Mouse (Mus musculus): ENCODE results near the gene Pitpnm2.

The Pitpnm2 gene

DNA sequence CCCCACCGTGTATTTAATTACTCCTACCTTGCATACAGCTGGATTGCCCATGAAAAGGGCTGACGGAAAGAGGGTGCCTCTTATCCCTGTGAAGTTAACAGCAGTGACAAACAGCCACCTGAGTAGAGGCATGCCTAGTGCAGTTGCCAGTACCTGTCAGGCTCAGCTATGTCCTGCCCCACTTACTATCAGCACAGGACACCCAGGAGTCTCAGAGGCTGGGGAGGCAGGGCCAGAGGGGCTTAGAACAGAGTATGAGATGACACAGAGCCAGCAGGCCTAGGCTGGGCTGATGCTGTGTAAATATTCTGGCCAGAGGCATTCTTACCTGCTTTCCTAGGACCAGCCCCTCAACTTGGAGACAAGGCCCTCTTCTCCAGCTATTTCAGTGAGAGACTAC, 48.0 kb downstream of the Pitpnm2 start:
- no peak for DNase-seq (ENCODE audit: low spot score)

DNA sequence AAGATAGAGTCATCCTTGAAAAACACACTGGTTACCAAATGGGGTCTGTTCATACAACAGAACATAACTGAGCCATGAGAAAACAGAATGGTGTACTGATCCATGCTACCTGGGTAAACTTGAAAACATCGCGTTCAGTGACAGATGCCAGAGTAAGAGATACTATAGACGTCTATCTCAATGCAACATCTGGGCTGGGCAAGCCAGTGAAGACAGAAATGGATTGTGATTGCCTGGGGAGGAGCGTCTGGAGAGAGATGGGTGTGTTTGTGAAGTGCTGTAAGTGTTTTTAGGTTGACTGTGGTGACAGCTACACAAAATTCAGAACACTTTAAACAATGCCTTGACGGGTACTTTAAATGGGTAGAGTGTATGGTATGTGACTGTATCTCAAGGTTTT, 48.7 kb downstream of the Pitpnm2 start:
- no peak for DNase-seq (ENCODE audit: low spot score)

DNA sequence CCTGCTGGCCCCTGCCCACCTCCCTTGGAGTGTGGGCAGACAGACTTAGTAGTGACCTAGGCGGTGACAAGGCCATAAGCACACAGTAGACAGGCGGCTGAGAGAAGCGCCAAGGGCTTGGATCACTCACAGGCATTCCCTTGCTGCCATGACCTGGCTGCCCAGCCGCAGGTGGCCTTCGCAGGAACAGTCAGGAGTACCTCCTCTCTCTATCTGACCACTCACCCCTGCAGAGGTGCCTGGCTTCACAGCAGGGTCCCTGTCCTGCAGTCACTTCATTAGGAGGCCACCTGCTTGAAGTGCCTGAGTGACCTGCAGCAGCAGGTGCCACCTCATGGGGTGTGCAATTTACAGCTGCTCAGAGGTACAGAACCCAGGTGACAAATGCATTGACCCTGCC, 50.4 kb downstream of the Pitpnm2 start:
- DNase-seq (ENCODE audit: low spot score) = no peak

DNA sequence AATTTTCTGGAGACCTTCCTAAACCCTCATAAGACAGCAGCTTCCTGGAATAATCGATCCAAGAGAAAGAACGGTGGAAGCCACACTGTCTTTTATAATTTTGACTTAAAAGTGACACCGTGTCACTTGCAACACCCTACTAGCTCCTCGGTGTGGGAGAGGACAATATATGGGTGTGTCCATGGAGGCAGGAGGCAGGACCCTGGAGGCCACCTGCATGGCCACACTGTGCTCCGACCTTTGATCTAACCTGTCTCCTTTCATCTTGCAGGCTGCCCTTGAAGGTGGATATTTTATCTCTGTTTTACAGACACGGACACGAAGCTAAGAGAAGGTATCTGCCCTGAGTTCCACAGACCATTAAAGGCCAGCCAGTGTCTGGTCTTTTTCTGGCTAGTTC, 51.1 kb downstream of the Pitpnm2 start:
- no peak for DNase-seq (ENCODE audit: low spot score)

DNA sequence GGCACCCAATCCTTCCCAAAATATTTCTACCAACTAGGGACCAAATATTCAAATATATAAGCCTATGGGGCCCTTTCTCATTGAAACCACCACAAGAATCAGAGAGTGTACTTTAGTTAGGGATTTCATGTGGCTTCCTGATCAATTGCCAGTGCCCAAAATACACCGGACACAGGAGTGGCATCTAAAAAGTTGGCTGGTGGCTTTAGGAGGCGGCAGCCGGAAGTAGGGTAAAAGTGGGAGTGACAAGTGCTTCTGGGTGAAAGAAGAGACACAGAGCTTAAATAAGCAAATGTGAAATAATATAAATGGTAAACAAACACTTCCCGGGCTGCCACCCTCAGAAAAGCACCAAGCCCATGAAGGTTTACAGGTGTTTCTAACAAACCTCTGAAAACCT, 53.5 kb downstream of the Pitpnm2 start:
- no peak for DNase-seq (ENCODE audit: low spot score)

DNA sequence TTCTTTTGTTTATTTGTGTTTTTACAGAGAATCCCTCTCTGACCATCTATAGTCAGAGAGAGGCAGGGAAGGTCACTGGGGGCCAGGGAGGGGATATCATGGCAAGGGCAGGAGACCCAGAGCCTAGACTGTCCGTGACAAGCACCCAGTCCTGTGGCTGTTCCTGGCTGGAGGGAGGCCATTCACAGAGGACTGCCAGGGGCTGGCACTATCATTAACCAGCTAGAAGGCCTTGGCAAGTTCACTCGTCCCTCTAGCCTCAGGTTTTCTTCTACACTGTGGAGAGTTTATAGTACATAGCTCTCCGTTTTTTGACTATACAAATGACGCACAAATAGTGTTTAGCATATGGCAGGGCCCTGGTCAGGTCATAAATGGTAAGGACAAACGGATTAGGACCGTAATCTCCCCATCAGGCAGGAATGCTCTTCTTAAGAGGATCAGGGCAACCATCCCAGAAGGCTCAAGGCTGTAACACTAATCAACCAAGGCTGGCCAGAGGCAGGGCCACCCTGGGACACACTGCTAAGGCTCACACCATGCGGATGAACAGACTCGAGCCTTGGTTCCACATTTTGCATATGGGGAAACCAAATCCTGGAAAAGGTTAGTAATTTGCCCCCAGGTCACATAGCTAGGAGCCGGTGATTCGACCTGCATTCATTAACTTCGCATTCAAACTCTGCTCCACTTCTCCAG, 55.0 kb downstream of the Pitpnm2 start:
- no peak for DNase-seq (ENCODE audit: low spot score)

DNA sequence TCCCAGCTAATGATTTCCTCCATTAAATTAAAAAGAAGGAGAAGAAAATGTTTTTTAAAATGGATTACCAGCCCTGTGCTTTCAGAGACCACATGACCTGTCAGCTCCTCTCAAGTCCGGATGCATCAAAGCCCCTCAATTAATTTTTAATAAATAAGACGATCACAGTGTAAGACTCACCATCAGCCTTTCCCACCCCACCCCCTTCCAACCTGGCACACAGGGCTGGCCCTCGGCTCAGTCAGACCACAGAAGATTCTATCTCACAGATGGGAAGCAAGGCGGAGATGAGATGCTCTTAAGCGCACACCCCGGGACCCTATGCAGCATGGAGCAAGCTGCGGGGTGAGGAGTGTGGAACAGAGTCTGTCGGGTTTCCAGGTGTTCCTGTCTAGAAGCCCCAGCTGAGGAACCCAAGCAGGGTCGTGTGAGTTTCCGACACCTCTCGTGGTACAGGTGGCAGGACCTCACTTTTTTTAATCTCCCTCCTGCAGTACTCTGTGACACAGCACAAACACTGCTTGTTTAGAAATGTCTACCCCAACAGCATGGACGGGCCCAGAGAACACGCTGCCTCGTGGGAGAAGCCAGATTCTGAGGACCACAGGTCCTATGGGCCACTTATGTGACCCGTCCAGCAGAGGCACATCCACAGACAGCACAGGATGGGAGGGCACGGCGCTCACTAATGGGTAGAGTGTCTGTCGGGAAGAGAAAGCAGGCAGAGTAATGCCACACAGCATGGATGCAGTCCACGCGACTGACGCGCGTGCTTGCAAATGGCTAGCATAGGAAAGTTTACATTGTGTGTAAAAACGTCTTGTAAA, 56.1 kb downstream of the Pitpnm2 start:
- no peak for DNase-seq (ENCODE audit: low spot score)

DNA sequence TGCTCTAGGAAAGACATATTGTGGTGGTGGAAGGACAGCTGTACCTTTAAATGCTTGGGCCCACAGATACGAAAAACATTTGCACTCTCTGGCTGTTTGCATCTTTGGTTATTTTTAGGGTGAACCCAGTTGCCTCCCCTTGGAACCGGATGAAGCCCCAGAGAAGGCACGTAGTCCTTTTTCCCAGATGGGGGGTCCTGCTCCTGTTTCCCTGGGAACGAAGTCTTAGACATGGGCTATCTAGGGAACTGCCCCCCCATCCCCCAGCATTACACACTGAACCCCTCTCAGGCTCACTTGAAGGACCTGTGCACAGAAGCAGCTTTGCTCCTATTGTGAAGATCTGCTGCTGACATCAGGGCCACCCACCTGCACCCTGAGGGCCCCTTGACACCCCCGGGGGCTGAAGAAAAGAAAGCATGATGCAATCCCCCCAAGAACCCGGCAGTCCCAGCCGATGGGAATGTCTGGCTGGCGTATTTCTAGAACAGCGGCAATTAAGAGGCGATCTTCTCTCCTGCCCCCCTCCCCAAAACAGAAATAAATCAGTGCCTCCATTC, 56.8 kb downstream of the Pitpnm2 start:
- no peak for DNase-seq (ENCODE audit: low spot score)

DNA sequence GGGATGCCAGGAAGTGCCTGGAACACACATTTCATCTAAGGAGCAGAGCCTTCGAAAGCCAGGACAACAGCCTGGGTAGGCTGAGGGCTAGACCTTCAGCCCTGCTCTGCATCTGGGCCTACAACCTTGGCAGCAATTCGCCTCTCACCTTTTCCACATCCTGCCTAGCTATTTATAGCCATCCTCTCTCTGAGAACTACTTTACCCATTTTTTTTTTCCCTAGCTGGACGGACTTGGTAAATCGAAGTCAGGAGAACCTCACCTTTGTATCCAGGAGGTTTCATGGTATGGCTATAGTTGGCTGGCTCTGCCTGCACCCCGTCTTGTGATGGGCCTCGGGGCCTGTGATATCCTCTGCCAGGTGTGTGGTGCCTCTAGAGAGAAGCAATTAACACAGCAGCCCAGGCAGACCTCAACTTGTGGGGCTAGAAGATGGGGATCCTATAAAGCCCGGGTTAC, 57.3 kb downstream of the Pitpnm2 start:
- no peak for DNase-seq (ENCODE audit: low spot score)

DNA sequence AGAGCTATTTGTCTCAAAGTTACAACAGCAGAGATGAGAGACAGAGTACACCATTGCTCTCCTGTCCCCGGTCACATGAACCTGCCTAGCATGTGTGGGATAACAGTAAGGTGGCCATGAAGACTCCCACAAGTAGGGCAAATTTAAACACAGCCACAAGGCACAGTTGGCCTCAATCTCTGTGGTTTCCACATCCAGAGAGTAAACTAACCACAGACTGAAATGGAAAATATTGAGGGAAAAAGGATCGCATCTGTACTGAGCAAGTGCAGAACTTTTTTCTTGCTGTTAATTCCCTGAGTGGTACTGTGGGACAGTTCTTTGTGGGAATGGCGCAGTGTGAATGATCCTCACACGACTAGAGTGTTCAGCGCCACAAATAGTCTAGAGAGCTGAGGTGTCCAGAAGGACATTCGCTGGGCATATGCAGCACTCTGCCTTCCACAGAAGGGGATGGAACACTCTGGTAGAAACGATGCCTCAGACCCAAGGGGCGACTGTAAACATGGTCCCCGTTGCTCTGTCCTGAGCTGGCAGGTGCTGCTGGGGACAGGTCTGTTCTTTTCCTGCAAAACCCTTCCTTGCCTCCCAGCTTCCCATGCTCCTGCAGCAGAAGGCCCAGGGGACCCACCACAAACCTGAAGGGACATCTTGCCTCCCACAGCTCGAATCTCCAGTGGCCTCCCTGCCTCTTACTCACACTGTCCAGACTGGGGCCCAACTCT, 59.3 kb downstream of the Pitpnm2 start:
- DNase-seq (ENCODE audit: low spot score) = no peak

DNA sequence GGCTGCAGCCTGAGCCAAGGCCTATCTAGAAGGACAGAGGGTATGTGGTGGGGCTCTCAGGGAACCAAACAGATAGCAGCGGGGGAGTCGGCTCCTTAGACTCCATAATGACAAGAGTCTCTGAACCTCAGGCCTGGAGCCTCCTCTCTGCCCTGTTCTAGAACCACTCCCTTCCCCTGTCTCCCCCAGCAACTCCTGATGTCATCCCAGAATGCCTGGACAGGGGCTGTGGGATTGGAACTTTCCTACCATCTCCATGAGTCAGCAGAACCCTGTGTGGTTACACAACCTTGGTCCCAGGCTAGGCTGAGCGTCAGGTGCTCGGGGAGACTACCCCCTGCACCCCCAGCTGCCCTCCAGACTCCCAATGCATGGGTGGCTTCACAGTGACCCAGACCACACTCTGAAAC, 60.0 kb downstream of the Pitpnm2 start:
- DNase-seq (ENCODE audit: low spot score) = no peak

DNA sequence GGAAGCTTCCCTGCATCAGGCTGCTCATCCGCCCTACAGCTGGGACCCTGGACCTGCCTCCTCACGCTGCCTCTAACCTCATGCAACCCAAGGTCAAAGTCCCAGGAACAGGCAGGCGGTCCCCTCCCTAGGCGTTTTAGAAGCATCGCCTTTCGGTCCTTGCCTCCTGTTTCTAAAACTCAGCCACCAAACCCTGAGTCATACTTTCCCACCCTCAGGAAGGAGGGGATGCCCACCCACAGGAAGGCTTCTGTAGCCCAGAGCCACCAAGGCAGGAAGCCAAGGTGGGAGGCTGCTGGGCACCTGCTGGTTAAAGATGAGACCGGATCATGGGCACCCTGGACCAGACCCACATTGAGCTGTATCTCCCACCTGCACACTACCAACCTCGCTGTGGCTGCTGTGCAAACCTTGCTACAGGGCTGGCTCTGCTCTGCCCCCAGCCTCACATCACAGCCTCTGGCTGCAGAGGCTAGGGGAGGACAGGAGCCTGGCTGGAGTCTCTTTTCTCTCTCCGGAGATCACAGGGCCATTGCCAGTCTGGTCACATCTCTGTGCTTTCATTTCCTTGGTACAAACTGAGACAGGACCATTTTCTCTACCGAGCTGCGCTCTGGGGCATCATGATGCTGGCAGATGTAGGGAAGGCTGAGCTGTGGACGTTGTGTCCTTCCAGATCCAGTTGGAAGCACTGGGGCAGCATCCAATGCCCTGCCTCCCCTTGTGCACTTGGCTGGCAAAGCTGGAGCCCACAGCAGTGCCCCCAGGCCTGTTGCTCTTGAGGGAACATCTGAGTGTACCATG, 61.9 kb downstream of the Pitpnm2 start:
- DNase-seq (ENCODE audit: low spot score) = no peak

DNA sequence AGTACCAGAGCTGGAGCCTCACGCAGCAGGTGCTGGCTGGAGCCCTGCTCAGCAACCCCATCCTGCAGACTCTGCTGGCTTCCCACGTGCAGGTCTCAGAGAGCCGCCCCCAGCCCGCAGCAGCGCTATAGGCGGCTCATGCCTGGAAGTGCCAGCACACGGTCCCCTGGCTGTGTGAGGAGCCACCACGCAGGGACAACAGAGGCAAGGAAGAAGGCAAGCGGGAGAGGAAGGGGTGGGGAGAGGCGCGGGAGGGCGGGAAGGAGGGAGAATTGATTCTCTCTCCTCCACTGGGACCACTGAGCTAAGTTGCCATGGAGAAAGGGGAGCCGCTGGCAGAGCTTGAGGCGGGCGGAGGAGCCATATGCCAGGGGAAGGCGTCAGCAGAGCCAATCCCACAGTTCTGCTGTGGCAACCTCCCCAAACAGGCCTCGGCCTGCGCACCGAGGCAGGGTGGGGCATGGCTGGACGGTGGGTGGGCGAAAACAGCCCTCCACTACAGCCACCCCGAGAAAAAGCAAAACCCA, 62.5 kb downstream of the Pitpnm2 start:
- no peak for DNase-seq (ENCODE audit: low spot score)

DNA sequence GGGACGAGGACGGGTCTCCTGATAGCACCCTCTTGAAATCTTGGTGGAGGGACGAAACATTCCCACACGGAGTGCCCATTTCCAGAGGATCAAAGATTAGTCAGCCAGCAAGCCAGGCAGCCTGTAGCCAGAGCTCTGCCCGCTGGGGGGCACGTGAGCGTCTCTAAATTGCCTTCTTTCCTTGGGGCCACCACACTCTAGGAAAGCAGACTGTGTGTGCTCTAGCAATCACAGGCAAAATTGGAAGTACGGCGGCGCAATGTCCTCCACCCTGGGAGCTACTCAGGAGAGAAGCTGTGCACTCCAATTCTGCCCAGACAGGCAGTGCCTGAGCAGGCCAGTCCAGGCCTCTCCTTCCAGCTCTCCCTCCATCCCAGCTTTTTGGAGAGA, 63.1 kb downstream of the Pitpnm2 start:
- no peak for DNase-seq (ENCODE audit: low spot score)

DNA sequence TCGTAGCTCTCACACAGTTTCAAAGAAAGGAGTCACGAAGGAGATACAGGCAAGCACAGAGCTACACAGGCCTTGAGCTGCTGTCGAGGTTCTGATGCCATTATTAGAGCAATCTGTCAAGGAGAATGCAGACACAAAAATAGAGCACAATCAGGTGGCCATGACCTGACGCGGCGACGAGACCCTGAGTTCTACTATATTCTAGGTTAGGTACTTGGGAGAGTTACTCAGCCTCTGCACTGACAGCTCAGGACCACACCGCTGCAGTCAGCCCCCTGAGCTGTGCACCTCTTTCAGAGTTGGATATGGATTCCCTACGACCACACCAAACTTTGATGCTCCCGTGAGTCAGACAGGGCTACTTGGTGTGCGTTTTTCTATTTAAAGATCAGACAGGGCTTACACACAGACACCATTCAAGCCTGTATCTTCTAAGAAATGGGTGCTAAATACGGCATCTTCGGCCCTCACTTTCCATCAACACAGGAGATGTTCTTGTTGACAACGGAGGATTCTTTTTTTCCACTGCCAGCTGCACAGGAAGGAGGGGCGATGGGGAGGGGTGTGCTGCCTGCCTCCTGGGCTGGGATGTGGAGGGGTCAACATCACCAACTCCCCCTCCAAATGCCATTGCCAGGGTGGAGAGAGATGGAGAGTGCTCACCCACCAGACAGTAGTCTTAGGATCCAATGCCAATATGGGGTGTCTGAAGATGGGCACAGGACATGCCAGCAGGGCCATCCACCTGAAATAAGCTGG, 63.7 kb downstream of the Pitpnm2 start:
- DNase-seq (ENCODE audit: low spot score) = no peak

DNA sequence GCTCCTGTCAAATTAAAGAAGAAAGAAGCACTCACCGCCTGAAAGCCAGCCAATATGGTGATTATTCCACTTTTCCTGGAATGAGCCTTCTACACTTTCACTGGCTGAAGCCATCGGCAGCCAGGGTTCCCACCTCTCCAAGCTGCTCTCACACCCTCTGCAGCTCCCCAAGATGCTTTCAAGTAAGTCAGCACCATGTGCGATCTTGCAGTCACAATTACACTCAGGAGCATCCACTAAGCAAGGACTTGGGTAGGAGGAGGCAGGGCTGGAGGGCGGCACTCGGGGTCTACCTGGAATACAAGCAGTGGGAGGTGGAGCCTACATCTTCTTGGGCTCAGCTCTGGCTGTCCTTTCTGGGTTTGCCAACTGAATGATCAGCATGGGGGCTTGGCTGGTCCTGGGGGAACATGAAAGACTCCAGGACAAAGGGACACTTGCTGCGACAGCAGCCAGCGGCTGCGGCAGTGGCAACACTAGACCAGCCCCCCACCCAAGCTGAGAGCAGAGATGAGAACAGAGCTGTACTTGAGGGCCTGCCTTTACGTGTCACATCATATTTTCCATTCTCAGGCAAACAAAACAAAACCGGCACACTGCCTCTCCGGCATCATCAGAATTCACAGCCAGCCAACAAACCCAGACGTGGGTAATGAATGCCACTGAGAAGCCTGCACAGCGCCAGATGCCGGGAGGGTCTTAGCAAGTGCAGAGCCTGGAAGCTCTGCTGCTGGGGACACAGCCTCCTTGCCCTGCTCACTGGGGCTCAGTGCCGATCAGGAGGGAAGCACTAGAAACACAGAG, 64.5 kb downstream of the Pitpnm2 start:
- DNase-seq (ENCODE audit: low spot score) = no peak

DNA sequence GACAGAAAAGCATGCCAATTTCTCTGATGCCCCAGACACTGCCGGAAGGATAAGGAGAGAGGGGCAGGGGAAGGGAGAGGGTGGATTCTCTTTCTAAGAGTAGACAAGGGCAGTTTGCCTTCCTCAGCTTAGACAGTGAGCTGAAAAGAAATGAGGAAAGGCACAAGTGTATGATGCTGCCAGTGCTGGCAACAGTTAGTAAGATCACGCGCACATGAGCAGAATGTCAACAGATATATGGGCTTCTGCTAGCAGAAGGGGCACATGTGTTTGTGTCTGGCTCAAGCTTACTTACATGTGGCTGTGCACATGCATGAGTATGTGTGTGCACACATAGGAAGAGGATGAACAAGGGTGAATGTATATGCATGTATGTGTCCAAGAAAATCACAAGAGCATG, 65.4 kb downstream of the Pitpnm2 start:
- no peak for DNase-seq (ENCODE audit: low spot score)

DNA sequence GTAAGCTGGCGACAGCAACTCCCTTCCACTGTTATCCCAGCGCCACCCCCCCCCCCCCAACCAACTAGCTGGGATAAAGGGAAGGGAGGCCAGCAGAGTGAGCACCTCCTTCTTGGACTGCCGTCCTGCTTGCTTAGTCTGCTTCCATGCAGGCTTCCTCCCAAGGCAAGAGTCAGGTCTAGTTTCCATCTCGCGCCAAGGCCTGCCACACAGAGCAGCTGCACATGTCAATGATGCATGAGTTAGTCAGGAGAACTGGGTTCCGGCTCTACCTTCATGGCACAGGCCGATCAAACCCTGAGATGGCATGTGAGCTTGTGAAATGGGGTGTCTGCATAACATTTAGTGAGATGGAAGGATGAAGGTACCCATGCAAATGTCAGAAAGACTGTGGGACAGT, 66.9 kb downstream of the Pitpnm2 start:
- DNase-seq (ENCODE audit: low spot score) = no peak

DNA sequence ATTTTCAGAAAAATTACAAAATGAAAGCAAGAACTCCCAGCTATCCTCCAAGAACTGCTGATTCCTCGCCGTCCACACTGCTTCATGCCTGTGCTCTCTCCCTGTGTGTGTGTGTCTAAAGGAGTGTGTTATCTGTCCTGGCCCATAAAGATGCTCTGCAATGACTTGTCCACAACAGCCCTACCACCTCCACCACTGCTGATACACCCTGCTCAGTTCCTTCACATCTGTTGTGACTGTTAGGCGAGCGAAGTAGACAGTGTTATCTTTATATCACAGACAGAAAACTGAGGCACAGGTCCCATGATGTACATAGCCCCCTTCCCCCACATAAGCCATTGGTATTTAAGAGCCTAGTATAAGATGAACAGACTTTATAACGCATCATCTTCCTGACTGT, 67.5 kb downstream of the Pitpnm2 start:
- no peak for DNase-seq (ENCODE audit: low spot score)

Measured in ovary, postnatal 10 days (tissue).